In genomic region chr15:24588943-24589342, GRCm38 (mm10) we compare ENCODE assay signal across 10 mouse cellular contexts.
A peak's percentile ranks its signal among the peaks of the same experiment; 100 is the strongest.
DNase-seq lines count a peak whose midpoint lies in the region; ATAC-seq and TF ChIP-seq lines count a peak whose summit lies in the region.
"Had no signal": no experiment of that assay in that cellular context is flagged by ENCODE, and none has a peak within 500 bp of the region (broad histone marks: within the 10 kb centered on the region; RNA-seq: fewer than 3 reads in every experiment).

No protein-coding gene starts in this region.

- H3K27me3 ChIP-seq in liver, embryonic 11.5 days (replicated peaks; ENCODE audit: control insufficient read depth, insufficient read depth, low read length): no peaks in the 10 kb centered on the region
- no peaks in the 10 kb centered on the region for H3K27me3 ChIP-seq in midbrain, embryonic 15.5 days (replicated peaks)
- H3K27me3 ChIP-seq: embryonic facial prominence, embryonic 13.5 days had no signal

- WGBS in liver, embryonic 11.5 days: 38% methylated on average over 4 of the region's 4 CpGs
- WGBS in midbrain, embryonic 15.5 days: 22% methylated on average over 4 of the region's 4 CpGs

- TF ChIP-seq CTCF in left cerebral cortex, adult 2 months (IDR thresholded peaks at IDR 0.05): peak; percentile 72

- no peak overlapping the region for H3K27ac ChIP-seq in liver, embryonic 11.5 days (ENCODE audit: low read depth, low read length)
- H3K27ac ChIP-seq in left cerebral cortex, adult 2 months: no peak overlapping the region
- H3K27ac ChIP-seq in midbrain, embryonic 15.5 days: no peak overlapping the region
- H3K27ac ChIP-seq: embryonic facial prominence, embryonic 13.5 days; macrophage had no signal

- H3K9ac ChIP-seq in liver, embryonic 11.5 days (ENCODE audit: low read depth, low read length): no peak overlapping the region
- no peak overlapping the region for H3K9ac ChIP-seq in midbrain, embryonic 15.5 days
- H3K9ac ChIP-seq: embryonic facial prominence, embryonic 13.5 days had no signal

- H3K4me2 ChIP-seq in liver, embryonic 11.5 days: no peak overlapping the region
- H3K4me2 ChIP-seq in midbrain, embryonic 15.5 days: no peak overlapping the region
- H3K4me2 ChIP-seq: embryonic facial prominence, embryonic 13.5 days had no signal

- H3K4me3 ChIP-seq in liver, embryonic 11.5 days (ENCODE audit: low read depth, low read length): no peak overlapping the region
- H3K4me3 ChIP-seq in left cerebral cortex, adult 2 months: no peak overlapping the region
- H3K4me3 ChIP-seq in midbrain, embryonic 15.5 days: no peak overlapping the region
- H3K4me3 ChIP-seq: embryonic facial prominence, embryonic 13.5 days had no signal

- H3K36me3 ChIP-seq in liver, embryonic 11.5 days (ENCODE audit: control insufficient read depth, insufficient read depth, low read length): no peaks in the 10 kb centered on the region
- no peaks in the 10 kb centered on the region for H3K36me3 ChIP-seq in midbrain, embryonic 15.5 days (replicated peaks)
- H3K36me3 ChIP-seq: embryonic facial prominence, embryonic 13.5 days had no signal

- ATAC-seq in liver, embryonic 11.5 days (replicated peaks; ENCODE audit: low FRiP score): no peak
- peak; percentile 42; the same call in 1 of the 2 replicates for ATAC-seq in midbrain, embryonic 15.5 days (replicated peaks)
- ATAC-seq in erythroid progenitor cell, adult 5-6 weeks (replicated peaks; ENCODE audit: low FRiP score, poor library complexity, severe bottlenecking): no peak

- peak; percentile 18 for DNase-seq in liver
- DNase-seq in liver, embryonic 11.5 days (ENCODE audit: low spot score): no peak
- DNase-seq in ZHBTc4 (ENCODE audit: low read depth, low spot score): peak; percentile 41
- peak; percentile 77 for DNase-seq in embryo, embryonic 10 days (ENCODE audit: low spot score)
- DNase-seq in heart, postnatal 36 days: peak; percentile 39 to 45
- DNase-seq in left cerebral cortex, adult 2 months (ENCODE audit: extremely low spot score in 1 of 2, low spot score in 2 of 2): peak; percentile 57 to 61

- H3K9me3 ChIP-seq in liver, embryonic 11.5 days (ENCODE audit: control insufficient read depth, low read length): no peaks in the 10 kb centered on the region
- no peaks in the 10 kb centered on the region for H3K9me3 ChIP-seq in midbrain, embryonic 15.5 days
- H3K9me3 ChIP-seq: embryonic facial prominence, embryonic 13.5 days had no signal

- no peaks in the 10 kb centered on the region for H3K4me1 ChIP-seq in liver, embryonic 11.5 days (replicated peaks; ENCODE audit: control insufficient read depth, insufficient read depth, low read length)
- H3K4me1 ChIP-seq in midbrain, embryonic 15.5 days: no peaks in the 10 kb centered on the region
- H3K4me1 ChIP-seq: embryonic facial prominence, embryonic 13.5 days had no signal

- intact Hi-C loops in heart, postnatal 36 days (cut with DNase I): loop anchor here (1.0 kb wide), 1 partner anchor 825 kb away; no protein-coding TSS in a partner anchor
- intact Hi-C loops in left cerebral cortex, adult 2 months (cut with DNase I): loop anchor here (2.0 to 5.0 kb wide), 3 partner anchors 826 to 1143 kb away; no protein-coding TSS in a partner anchor
